Mouse (Mus musculus) hindbrain, embryonic 12.5 days (tissue): ENCODE measurements around the gene Gm20890. TPM values are rescaled to one million over a fixed set of nuclear protein-coding genes. Genes with fewer than 3 reads are reported as not detected.
"Not testable (repeated sequence)": the region's sequence is repeated elsewhere in the genome, so short reads cannot be mapped to it uniquely, and the experiment has no call there.

ENCODE experiments used
- ATAC-seq: fragments of 200-750 bp; cut with Nextera tagmentation; 2 replicates; pipeline ENCODE4 v1.8.0; 2017; ENCODE audit warnings: moderate TSS enrichment; ENCODE audit not compliant: low FRiP score
- H3K27ac ChIP-seq: fragments of 300-500 bp; sonication (generic); 2 replicates; pipeline ENCODE4 v1.5.1; 2016; ENCODE audit warnings: mild to moderate bottlenecking
- H3K27me3 ChIP-seq: fragments of 300-500 bp; sonication (generic); 2 replicates; pipeline ENCODE4 v1.6.1; 2016; ENCODE audit warnings: mild to moderate bottlenecking
- H3K36me3 ChIP-seq: fragments of 300-500 bp; sonication (generic); 2 replicates; pipeline ENCODE4 v1.6.1; 2016; ENCODE audit warnings: mild to moderate bottlenecking
- H3K4me1 ChIP-seq: fragments of 300-500 bp; sonication (generic); 2 replicates; pipeline ENCODE4 v1.6.1; 2016
- H3K4me2 ChIP-seq: fragments of 300-500 bp; sonication (generic); replicated peaks from 2 replicates; pipeline ENCODE4 v1.6.1; 2016; ENCODE audit warnings: mild to moderate bottlenecking
- H3K4me3 ChIP-seq: fragments of 300-500 bp; sonication (generic); 2 replicates; pipeline ENCODE4 v1.5.1; 2016; ENCODE audit warnings: mild to moderate bottlenecking
- H3K9ac ChIP-seq: fragments of 300-500 bp; sonication (generic); 2 replicates; pipeline ENCODE4 v1.6.1; 2016; ENCODE audit warnings: mild to moderate bottlenecking, moderate library complexity
- H3K9me3 ChIP-seq: fragments of 300-500 bp; sonication (generic); replicated peaks from 2 replicates; pipeline ENCODE4 v1.6.1; 2016; ENCODE audit warnings: mild to moderate bottlenecking
- WGBS: fragments of 180-500 bp; shearing (Covaris S2); methylation state at CpG from one replicate; pipeline ENCODE4 v1.1.7; 2016; 5-methylcytosine and 5-hydroxymethylcytosine counted together
- polyA plus RNA-seq: library from polyadenylated mRNA; unstranded; fragments of >200 nt; fragmentation: Nextera tagmentation; extraction: Ambion mirVana; gene quantifications from 2 replicates; pipeline ENCODE4 v1.2.1, GENCODE M21; 2016

Gm20890 gene
- polyA plus RNA-seq = not detected in 2 replicates

DNA sequence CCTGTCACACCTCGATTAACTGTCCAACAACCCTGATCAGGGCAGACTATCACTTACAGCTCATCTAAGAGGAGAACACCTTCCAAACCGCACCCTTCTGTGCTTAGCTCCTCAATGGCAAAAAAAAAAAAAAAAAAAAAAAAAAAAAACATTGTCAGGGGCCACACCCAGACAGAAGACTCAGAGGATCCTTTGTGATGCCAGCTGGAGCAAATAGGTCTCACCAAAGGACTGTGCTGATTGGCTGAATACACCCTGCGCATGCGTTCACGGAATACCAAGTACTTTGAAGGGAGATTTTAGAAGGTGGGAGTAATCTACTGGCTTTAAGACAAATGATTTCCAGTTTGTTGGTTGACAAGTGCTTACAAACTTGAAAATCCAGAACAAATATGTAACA lies at the start of gene Gm20890:
Gene Gm20890, minus strand, starts transcription at position 101 of the 400 bp plus-strand sequence.
- not testable (repeated sequence) for H3K27ac ChIP-seq, H3K4me2 ChIP-seq, H3K9ac ChIP-seq, H3K36me3 ChIP-seq, H3K27me3 ChIP-seq, H3K9me3 ChIP-seq, ATAC-seq, H3K4me3 ChIP-seq, H3K4me1 ChIP-seq
- no CpG with 5 or more reads among the region's 5 CpGs for WGBS
